Mouse (Mus musculus): Measurements from ENCODE around the gene Zfp975. TPM values are rescaled to one million over a fixed set of nuclear protein-coding genes. Genes with fewer than 3 reads are reported as not detected.
"Not testable (repeated sequence)": the region's sequence is repeated elsewhere in the genome, so short reads cannot be mapped to it uniquely, and the experiment has no call there.

The Zfp975 gene
- total and polyA plus RNA-seq, 2 experiments from 2014 or later: 0.68 to 5.1 TPM

DNA sequence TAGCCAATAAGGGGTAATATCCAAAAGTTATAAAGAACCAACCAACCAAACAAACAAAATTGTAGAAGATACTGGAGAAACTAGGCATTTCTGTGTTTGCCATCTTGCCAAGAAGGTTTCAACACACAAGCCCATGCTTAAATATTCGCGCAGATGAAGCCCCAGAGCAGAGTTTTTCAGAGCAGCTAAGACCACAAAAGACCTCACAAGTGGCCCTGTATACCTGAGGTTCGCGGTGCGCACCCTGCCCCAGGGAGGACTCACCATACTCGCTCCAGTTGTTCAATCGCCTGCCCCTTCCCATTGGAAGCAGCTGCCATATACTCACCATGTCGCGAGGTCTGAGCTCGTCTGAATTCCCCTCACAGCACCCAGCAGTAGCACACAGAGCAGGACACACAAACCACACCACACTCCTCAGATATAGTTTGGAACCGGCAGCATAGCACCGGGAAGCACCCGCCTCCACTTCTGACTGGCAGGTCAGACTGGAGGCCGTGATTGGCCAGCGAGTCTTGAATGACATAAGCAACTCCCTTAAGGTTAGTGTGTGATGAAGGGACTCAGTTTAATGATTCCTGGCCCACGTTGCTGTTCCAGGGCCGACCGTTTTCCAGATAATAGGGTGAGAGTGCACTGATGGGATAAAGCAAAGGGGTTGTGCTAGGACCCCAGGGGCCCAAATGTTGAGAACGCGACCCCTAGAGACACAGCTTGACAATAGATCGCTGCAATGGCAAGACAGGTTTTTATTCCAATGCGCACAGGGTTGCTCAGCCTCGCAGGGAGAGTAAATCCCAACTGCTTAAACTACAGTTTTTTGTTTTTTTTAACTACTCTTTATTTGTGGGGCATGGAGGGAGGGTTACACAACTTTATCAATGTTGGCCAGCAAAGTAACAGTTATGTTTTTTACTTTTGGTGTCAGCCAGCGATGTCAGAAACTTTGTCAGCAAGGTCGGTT, 50.1 kb downstream of the Zfp975 start, which contains the start of gene Zfp976:
Zfp976 (minus strand) TSS at position 437 of the 964 bp plus-strand sequence.
- DNase-seq (ENCODE audit: low spot score) (peak; percentile 71), ATAC-seq (peak; percentile 94)
- Histone ChIP-seq H3K4me2 (ENCODE audit: low read depth, low read length) (peak within 1 kb of the TSS; percentile 53), H3K4me3 (ENCODE audit: low read length) (peak within 1 kb of the TSS; percentile 42)
- not testable (repeated sequence) for H3K9me3 ChIP-seq (ENCODE audit: low read length); H3K9ac ChIP-seq (replicated peaks; ENCODE audit: low read length); H3K36me3 ChIP-seq (ENCODE audit: insufficient read depth, low read length); H3K4me1 ChIP-seq (ENCODE audit: insufficient read depth, low read length); H3K27ac ChIP-seq; H3K27me3 ChIP-seq (ENCODE audit: insufficient read depth, low read length)
- 3% methylated on average over 25 of the region's 25 CpGs for WGBS

DNA sequence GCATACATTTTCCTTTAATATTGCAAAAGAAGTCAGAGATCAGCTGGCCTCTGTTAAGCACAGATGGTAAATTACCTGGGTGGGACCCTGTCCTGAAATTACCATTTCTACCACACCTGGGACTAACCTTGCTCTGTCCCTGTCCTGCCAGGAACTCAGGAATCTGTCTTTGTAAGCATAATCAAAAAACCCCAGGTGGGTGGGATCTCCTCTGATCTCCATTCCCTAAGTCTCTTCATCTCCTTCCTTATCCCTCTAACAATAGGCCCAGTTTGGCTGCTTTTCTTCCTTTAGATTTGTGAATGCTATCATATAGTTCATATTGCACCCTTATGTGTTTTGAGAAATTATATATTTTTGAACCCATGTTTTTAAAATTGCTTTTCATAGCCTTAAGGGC, 61.5 kb downstream of the Zfp975 start:
- not testable (repeated sequence) for H3K36me3 ChIP-seq (ENCODE audit: insufficient read depth, low read length); H3K4me2 ChIP-seq (ENCODE audit: low read depth, low read length); H3K27me3 ChIP-seq (ENCODE audit: insufficient read depth, low read length); H3K27ac ChIP-seq; H3K4me1 ChIP-seq (ENCODE audit: insufficient read depth, low read length); H3K4me3 ChIP-seq (ENCODE audit: low read length); ATAC-seq; H3K9me3 ChIP-seq (ENCODE audit: low read length); H3K9ac ChIP-seq (replicated peaks; ENCODE audit: low read length); DNase-seq (ENCODE audit: low spot score)

Other genes with a start within 250 kb of the Zfp975 start
- gene 4933421I07Rik, start 244.6 kb downstream of the Zfp975 start, total RNA-seq (2014; rRNA removed): not detected in 2 replicates
- gene 4933421I07Rik, start 244.6 kb downstream of the Zfp975 start, polyA plus RNA-seq (2015; fragmentation: Nextera tagmentation; extraction: Ambion mirVana): not detected in 2 replicates
- 12.6 and 15.2 TPM in 2 replicates for gene Zfp141, start 187.0 kb downstream of the Zfp975 start, total RNA-seq (2014; rRNA removed)
- 6.7 and 8.1 TPM in 2 replicates for gene Zfp141, start 187.0 kb downstream of the Zfp975 start, polyA plus RNA-seq (2015; fragmentation: Nextera tagmentation; extraction: Ambion mirVana)
- not detected in 2 replicates for gene Gm21028, start 114.2 kb downstream of the Zfp975 start, total RNA-seq (2014; rRNA removed)
- gene Gm21028, start 114.2 kb downstream of the Zfp975 start, polyA plus RNA-seq (2015; fragmentation: Nextera tagmentation; extraction: Ambion mirVana): not detected in 2 replicates
- 0.31 and 3.3 TPM in 2 replicates for gene Zfp977, start 100.2 kb downstream of the Zfp975 start, total RNA-seq (2014; rRNA removed)
- gene Zfp977, start 100.2 kb downstream of the Zfp975 start, polyA plus RNA-seq (2015; fragmentation: Nextera tagmentation; extraction: Ambion mirVana): 1.0 and 1.3 TPM in 2 replicates
- gene Zfp976, start 50.2 kb downstream of the Zfp975 start, total RNA-seq (2014; rRNA removed): 0.50 and 1.2 TPM in 2 replicates
- gene Zfp976, start 50.2 kb downstream of the Zfp975 start, polyA plus RNA-seq (2015; fragmentation: Nextera tagmentation; extraction: Ambion mirVana): 2.0 TPM in 2 replicates
- not detected in 2 replicates for gene Gm17067, start 34.3 kb upstream of the Zfp975 start, total RNA-seq (2014; rRNA removed)
- gene Gm17067, start 34.3 kb upstream of the Zfp975 start, polyA plus RNA-seq (2015; fragmentation: Nextera tagmentation; extraction: Ambion mirVana): not detected in 2 replicates
- not detected in 2 replicates for gene Vmn2r62, start 100.8 kb upstream of the Zfp975 start, total RNA-seq (2014; rRNA removed)
- gene Vmn2r62, start 100.8 kb upstream of the Zfp975 start, polyA plus RNA-seq (2015; fragmentation: Nextera tagmentation; extraction: Ambion mirVana): not detected in 2 replicates
- not detected in 2 replicates for gene Gm2381, start 174.5 kb upstream of the Zfp975 start, total RNA-seq (2014; rRNA removed)
- gene Gm2381, start 174.5 kb upstream of the Zfp975 start, polyA plus RNA-seq (2015; fragmentation: Nextera tagmentation; extraction: Ambion mirVana): not detected in 2 replicates
- gene Vmn2r63, start 241.1 kb upstream of the Zfp975 start, total RNA-seq (2014; rRNA removed): not detected in 2 replicates
- gene Vmn2r63, start 241.1 kb upstream of the Zfp975 start, polyA plus RNA-seq (2015; fragmentation: Nextera tagmentation; extraction: Ambion mirVana): not detected in 2 replicates

Data from hindbrain, postnatal 0 days (tissue).